Mouse (Mus musculus) hindbrain, embryonic 14.5 days (tissue): ENCODE results near the gene Tnfrsf13c. TPM values are rescaled to one million over a fixed set of nuclear protein-coding genes. Genes with fewer than 3 reads are reported as not detected.

Experiments used
- ATAC-seq: fragments of 200-750 bp; cut with Nextera tagmentation; 2 replicates; pipeline ENCODE4 v1.8.0; 2017; ENCODE audit warnings: moderate number of reproducible peaks, mild to moderate bottlenecking, moderate TSS enrichment, moderate library complexity; ENCODE audit not compliant: low FRiP score
- DNase-seq: peaks from one replicate; pipeline ENCODE4 v3.0.0-alpha.2; 2015; ENCODE audit warnings: low spot score
- H3K27ac ChIP-seq: fragments of 300-500 bp; sonication (generic); 2 replicates; pipeline ENCODE4 v1.5.1; 2014; ENCODE audit warnings: mild to moderate bottlenecking, moderate library complexity
- H3K27me3 ChIP-seq: fragments of 300-500 bp; sonication (generic); 2 replicates; pipeline ENCODE4 v1.6.1; 2014; ENCODE audit warnings: mild to moderate bottlenecking, low read length, mixed read lengths; ENCODE audit not compliant: control insufficient read depth, insufficient read depth
- H3K36me3 ChIP-seq: fragments of 300-500 bp; sonication (generic); replicated peaks from 2 replicates; pipeline ENCODE4 v1.6.1; 2014; ENCODE audit not compliant: control insufficient read depth, insufficient read depth
- H3K4me1 ChIP-seq: fragments of 300-500 bp; sonication (generic); replicated peaks from 2 replicates; pipeline ENCODE4 v1.6.1; 2014; ENCODE audit warnings: antibody characterized with exemption, low read length, mixed read lengths; ENCODE audit not compliant: control insufficient read depth, insufficient read depth
- H3K4me2 ChIP-seq: fragments of 300-500 bp; sonication (generic); replicated peaks from 2 replicates; pipeline ENCODE4 v1.6.1; 2014; ENCODE audit warnings: mild to moderate bottlenecking, moderate library complexity
- H3K4me3 ChIP-seq: fragments of 300-500 bp; sonication (generic); replicated peaks from 2 replicates; pipeline ENCODE4 v1.5.1; 2014; ENCODE audit warnings: mild to moderate bottlenecking, low read length
- H3K9ac ChIP-seq: fragments of 300-500 bp; sonication (generic); 2 replicates; pipeline ENCODE4 v1.6.1; 2014
- H3K9me3 ChIP-seq: fragments of 300-500 bp; sonication (generic); 2 replicates; pipeline ENCODE4 v1.6.1; 2016; ENCODE audit warnings: low read length; ENCODE audit not compliant: control insufficient read depth
- WGBS: fragments of 180-500 bp; shearing (Covaris S2); extraction: QIAGEN DNeasy Blood & Tissue Kit; methylation state at CpG from one replicate; pipeline ENCODE4 v1.1.7; 2014; 5-methylcytosine and 5-hydroxymethylcytosine counted together
- polyA plus RNA-seq: library from polyadenylated mRNA; unstranded; fragments of >200 nt; fragmentation: Nextera tagmentation; extraction: Ambion mirVana; gene quantifications from 2 replicates; pipeline ENCODE4 v1.2.1, GENCODE M21; 2014

The Tnfrsf13c gene
- polyA plus RNA-seq, 1 experiment from 2014 or later: 0.68 TPM

DNA sequence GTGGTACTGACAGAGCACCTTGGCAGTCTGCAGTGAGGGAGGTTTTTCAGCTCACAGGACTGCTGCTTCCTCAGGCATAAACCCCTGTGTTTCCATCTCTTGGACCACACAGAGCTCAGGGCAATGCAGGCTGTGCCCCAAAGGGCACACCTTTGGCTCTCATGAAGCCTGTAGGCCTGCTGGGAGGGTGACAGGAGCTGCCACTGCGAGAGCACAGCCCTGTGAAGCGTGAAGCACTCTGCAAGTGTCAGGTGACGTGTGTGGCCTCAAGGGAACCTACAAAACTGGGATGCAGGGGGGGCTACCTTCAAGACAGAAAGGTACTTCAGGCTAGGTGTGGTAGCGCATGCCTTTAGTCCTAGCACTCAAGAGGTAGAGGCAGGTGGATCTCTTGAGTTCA lies 8.5 kb upstream of the Tnfrsf13c start:
- Histone ChIP-seq H3K27me3 (no peaks in the 10 kb centered on the region), H3K4me3 (no peak overlapping the region), H3K4me2 (no peak overlapping the region), H3K9me3 (no peaks in the 10 kb centered on the region), H3K36me3 (no peaks in the 10 kb centered on the region), H3K4me1 (peaks cover 9% of the 10 kb centered on the region; the same call in 1 of the 2 replicates), H3K27ac (no peak overlapping the region), H3K9ac (no peak overlapping the region)
- no peak for DNase-seq
- ATAC-seq: no peak
- 72% methylated on average over 4 of the region's 4 CpGs for WGBS

DNA sequence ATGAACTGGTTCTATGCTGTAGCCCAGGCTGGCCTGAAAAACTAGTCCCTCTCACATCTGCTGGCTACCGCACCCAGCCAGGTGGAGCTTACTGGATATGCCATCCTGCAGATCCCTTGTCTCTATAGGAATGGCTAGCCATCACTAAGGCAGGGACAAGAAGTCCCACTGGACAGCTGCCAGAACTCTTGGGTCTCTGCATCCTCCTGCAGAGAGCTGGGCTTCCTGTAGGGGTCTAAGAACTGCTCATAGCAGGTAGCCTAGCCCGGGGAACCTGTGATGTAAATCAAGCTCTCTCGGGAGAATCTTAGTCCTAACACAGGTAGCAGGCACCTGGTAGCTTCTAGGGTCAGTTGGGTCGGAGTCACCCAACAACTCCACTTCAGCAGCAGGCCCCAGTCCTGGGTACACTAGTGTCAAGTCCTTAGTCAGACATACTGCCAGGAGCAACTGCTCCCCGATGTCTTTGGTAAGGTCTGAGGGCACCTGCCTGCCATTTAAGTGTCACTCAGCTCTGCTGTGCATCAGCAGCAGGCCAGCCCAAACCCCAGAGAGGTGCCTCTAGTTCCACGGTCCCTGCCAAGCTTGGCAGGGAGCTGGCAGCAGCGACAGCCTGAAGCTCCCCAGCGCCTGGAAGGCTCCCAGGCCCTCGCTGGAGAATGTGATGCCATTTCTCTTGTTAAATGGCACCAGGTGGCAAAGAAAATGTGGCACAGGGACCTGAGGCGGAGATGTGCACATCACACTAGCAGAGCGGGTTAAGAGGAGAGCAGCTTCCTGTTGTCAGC lies 7.6 kb upstream of the Tnfrsf13c start:
- H3K27me3 ChIP-seq: no peaks in the 10 kb centered on the region
- peaks cover 9% of the 10 kb centered on the region; the same call in 1 of the 2 replicates for H3K4me1 ChIP-seq
- 58% methylated on average over 11 of the region's 11 CpGs for WGBS
- no peak overlapping the region for H3K4me3 ChIP-seq
- H3K9me3 ChIP-seq: no peaks in the 10 kb centered on the region
- H3K36me3 ChIP-seq: no peaks in the 10 kb centered on the region
- H3K9ac ChIP-seq: no peak overlapping the region
- H3K4me2 ChIP-seq: no peak overlapping the region
- DNase-seq (no peak), ATAC-seq (no peak)
- H3K27ac ChIP-seq: no peak overlapping the region

DNA sequence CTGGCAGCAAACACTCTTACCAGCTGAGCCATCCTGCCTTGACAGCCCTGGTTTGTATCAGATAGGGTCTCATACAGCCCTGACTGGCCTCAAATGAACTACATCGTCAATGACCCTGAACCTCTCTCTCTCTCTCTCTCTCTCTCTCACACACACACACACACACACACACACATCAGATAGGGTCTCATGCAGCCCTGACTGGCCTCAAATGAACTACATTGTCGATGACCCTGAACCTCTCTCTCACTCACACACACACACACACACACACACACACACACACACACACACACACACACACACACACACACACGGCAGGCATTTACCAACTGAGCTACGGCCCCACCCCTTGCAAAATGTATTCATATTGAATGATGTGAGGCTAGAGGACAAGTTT lies 6.9 kb upstream of the Tnfrsf13c start:
- Histone ChIP-seq H3K4me1 (peaks cover 9% of the 10 kb centered on the region; the same call in 1 of the 2 replicates), H3K36me3 (no peaks in the 10 kb centered on the region), H3K4me2 (no peak overlapping the region), H3K9ac (no peak overlapping the region), H3K27ac (no peak overlapping the region), H3K27me3 (no peaks in the 10 kb centered on the region), H3K4me3 (no peak overlapping the region), H3K9me3 (no peaks in the 10 kb centered on the region)
- DNase-seq (no peak), ATAC-seq (no peak)
- 72% methylated on average over 4 of the region's 4 CpGs for WGBS

DNA sequence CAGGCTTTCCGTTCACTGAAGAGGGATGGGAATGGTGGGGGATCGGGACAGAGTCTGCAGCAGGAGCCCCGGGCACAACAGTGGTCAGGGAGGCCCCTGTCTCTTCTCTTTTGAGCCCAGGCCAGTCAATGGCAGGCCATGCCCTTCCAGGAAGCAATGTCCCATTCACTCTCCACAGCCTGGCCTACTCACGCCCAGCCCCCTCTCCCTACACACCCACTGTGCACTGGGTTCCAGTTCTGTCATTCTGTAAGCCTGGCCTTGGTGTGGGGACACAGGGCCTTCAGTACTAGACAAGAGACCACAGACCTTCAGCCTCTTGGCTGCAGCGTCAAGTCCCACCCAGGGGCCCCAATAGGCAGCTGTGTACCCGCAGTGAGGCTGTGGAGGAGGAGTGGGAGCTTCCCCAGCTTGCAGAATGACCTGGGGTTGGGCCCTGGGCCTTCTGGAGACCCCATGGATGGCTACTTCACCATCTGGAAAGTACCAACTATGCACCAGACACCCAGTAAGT lies 6.0 kb upstream of the Tnfrsf13c start:
- Histone ChIP-seq H3K36me3 (no peaks in the 10 kb centered on the region), H3K27me3 (no peaks in the 10 kb centered on the region), H3K27ac (no peak overlapping the region), H3K4me2 (no peak overlapping the region), H3K9ac (no peak overlapping the region), H3K4me3 (no peak overlapping the region), H3K9me3 (no peaks in the 10 kb centered on the region), H3K4me1 (peaks cover 9% of the 10 kb centered on the region; the same call in 1 of the 2 replicates)
- WGBS: 67% methylated on average over 6 of the region's 6 CpGs
- ATAC-seq (no peak), DNase-seq (no peak)

DNA sequence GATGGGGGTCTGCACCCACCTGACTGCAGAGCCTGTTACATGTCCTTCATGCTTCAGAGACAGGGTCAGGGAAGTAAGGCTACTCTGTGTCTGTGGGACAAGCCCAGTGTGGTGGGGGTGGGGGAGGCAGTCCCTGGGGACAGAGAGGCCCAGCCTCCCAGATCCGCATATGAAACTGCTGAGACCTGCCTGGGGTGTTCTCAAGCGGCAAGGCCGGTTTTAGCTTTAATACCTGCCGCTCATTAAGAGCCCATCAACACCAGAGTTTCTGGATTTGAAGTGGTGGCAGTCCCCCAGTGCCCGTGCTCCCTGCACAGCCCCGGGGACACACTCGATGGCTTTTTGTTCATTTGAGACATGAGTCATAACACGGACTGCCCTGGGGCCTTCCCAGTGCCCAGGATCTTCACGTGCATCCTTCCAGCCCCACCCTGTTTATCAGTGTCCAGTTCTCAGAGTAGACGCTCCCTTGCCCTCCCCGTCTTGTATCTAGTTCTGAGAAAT lies 5.4 kb upstream of the Tnfrsf13c start:
- H3K4me2 ChIP-seq: no peak overlapping the region
- WGBS: 35% methylated on average over 11 of the region's 11 CpGs
- no peak overlapping the region for H3K9ac ChIP-seq
- H3K4me1 ChIP-seq: peaks cover 9% of the 10 kb centered on the region; the same call in 1 of the 2 replicates
- ATAC-seq (no peak), DNase-seq (no peak)
- no peak overlapping the region for H3K27ac ChIP-seq
- H3K27me3 ChIP-seq: peaks cover 3% of the 10 kb centered on the region; the same call in 1 of the 2 replicates
- H3K36me3 ChIP-seq: no peaks in the 10 kb centered on the region
- H3K9me3 ChIP-seq: no peaks in the 10 kb centered on the region
- no peak overlapping the region for H3K4me3 ChIP-seq

DNA sequence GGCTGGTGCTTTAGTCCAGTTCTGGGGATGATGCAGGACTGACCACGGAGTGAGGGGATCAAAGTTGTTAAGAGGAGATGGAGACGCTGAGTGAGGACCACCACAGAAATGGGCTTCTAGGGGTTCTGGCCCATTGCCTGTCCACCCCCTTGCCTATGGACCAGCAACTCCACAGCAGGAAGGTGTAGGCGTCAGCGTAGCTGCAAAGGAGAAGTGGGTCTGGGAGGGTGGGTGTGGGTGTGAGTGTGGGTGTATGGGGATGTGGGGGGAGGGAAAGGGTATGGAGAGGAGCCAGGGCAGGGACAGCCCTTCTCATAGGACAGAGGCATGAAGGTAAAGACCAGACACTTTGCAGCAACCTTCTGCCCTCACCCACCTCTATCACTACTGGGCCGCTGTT lies 1.6 kb upstream of the Tnfrsf13c start:
- H3K9ac ChIP-seq: no peak overlapping the region
- 89% methylated on average over 5 of the region's 5 CpGs for WGBS
- H3K9me3 ChIP-seq: no peaks in the 10 kb centered on the region
- H3K4me2 ChIP-seq: no peak overlapping the region
- H3K27me3 ChIP-seq: peaks cover 8% of the 10 kb centered on the region; the same call in 1 of the 2 replicates
- DNase-seq (no peak), ATAC-seq (no peak)
- no peaks in the 10 kb centered on the region for H3K36me3 ChIP-seq
- no peak overlapping the region for H3K27ac ChIP-seq
- peaks cover 11% of the 10 kb centered on the region; the same call in 1 of the 2 replicates for H3K4me1 ChIP-seq
- no peak overlapping the region for H3K4me3 ChIP-seq

DNA sequence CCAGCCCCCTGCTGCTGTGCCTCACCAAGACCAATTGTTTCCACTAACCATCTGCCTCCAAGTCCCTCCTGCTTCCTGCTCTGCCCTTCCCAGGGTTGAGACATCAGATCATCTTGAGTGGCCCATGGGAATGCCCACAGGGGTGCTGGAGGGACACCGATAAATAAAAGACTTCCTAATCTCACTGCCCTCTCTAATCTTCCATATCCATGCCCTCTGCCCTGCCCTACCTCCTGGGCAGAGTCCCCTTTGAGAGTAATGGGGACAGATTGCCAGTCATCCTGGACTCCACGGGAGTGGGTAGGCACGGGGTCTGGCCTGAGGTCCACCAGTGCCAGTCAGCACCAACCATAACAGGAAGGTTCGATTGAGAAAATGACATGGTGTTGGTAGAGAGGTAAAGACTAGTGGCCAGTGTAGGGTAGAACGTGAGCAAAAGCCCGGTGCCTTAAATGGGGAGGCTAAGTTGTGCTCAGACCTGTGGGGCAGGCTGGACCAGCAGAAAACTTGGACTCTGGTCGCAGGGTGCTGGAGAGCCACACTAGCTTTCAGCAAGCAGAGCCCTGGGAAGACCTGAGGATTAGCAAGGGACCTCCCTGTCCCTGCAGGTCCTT lies 540 bp upstream of the Tnfrsf13c start:
- Histone ChIP-seq H3K4me3 (no peak overlapping the region), H3K27me3 (peaks cover 8% of the 10 kb centered on the region; the same call in 1 of the 2 replicates), H3K4me2 (peak overlapping the region; percentile 54), H3K36me3 (no peaks in the 10 kb centered on the region), H3K4me1 (peaks cover 11% of the 10 kb centered on the region; the same call in 1 of the 2 replicates), H3K9me3 (no peaks in the 10 kb centered on the region), H3K9ac (peak overlapping the region; percentile 42; the same call in 1 of the 2 replicates), H3K27ac (no peak overlapping the region)
- WGBS: 47% methylated on average over 7 of the region's 7 CpGs
- DNase-seq: no peak
- ATAC-seq: no peak

DNA sequence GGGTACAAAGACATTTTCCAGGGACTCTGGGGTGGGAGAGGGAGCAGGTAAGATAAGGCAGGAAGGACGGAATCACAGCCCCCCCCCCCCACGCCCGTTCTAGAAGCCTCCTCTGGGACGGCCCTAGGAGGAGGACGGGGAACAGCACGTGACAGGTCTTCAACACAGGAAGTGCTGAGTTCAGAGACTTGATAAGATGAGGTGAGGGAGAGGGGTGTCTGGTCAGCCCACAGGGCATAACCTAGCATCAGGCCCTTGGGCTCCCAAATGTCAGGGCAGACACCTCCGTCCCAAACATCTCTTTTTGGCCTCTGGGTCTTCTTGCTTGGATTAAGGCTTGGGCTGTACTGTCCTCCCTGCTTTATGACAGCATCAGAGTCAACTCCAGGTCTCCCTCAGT lies 918 bp downstream of the Tnfrsf13c start:
- DNase-seq (no peak), ATAC-seq (peak; percentile 18; the same call in 1 of the 2 replicates)
- no peak overlapping the region for H3K9ac ChIP-seq
- no peak overlapping the region for H3K27ac ChIP-seq
- no peak overlapping the region for H3K4me2 ChIP-seq
- peaks cover 11% of the 10 kb centered on the region; the same call in 1 of the 2 replicates for H3K4me1 ChIP-seq
- H3K9me3 ChIP-seq: no peaks in the 10 kb centered on the region
- H3K4me3 ChIP-seq: no peak overlapping the region
- WGBS: 67% methylated on average over 7 of the region's 7 CpGs
- H3K27me3 ChIP-seq: peaks cover 8% of the 10 kb centered on the region; the same call in 1 of the 2 replicates
- H3K36me3 ChIP-seq: no peaks in the 10 kb centered on the region
